Mouse (Mus musculus): ENCODE data around the gene Ccdc172.

Gene Ccdc172

DNA sequence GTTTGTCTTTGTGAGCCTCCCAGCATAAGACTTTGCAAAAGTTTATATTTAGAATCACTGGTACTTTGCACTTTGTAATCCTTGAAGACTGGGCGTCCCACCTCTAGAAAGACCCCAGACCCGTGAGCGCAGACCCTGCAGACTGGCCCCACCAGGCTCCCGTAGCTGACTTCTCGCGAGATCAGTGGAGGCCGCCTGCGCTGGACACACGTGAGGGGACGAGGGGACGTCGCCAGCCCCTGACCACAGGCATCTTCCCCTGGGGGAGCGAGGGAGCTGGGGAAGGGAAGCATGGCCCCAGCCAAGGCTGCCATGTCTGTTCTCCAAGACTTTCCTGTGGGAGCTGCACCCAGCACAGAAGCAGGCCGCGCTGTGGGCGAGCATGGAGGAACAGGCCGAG, at the start of gene Ccdc172:
Gene Ccdc172, plus strand, starts transcription at position 176 of the 400 bp plus-strand sequence.
- peak; percentile 91 for DNase-seq (ENCODE audit: low spot score)

DNA sequence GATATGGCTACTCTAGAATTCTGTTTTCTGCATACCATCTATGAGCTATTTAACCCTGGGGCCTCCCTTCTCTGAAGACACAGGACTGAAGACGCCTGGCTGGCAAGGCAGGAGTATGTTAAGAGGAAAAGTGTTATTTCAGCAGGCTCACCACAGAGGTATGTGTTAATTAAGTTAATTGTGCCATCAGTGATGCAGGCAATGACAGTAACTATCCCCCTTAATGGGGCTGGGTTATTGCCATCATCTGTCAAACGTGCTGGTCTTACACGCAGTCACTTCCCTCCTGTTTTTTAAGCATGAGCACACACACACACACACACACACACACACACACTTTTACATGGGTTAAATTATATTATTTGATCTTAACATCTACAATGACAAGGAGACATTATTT, 48.0 kb upstream of the Ccdc172 start:
- DNase-seq (ENCODE audit: low spot score), result no peak

DNA sequence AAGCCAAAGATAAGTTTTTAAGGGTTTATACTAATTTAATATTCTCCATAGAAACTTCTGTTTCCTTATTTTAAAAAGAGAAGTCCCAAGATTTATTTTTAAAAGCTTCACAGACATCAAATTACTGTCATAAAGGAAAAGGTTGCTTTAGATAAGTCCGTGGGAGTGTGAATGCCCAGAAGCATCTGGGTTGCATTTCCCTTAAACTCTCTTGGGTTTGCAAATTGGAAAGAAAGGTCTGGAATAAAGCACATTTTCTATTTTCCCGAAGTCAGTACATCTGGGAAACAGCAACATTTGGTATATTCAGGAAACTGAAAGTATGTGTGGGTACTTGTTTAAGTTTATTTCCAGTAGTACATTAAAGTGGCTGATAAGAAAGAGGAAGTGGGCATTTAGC, 43.5 kb upstream of the Ccdc172 start:
- no peak for DNase-seq (ENCODE audit: low spot score)

DNA sequence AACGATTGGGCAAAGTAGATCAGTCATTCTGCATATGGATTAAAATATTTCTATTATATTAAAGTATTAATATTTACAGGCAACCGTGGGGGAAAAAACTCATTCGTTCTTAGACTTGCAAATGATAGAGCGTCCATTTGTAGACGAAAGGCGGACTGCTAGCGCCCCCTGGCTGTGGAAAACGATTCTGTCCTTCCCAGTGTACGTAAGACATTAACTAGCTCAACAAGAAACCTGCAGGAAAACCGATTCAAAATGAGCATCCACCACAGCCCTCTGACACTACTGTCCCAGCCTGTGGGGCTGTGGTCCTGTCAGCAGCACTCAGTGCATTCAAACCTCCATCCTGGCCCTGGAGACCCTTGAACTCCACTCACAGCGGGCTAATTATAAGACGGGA, 42.4 kb upstream of the Ccdc172 start:
- DNase-seq (ENCODE audit: low spot score), result peak; percentile 76

DNA sequence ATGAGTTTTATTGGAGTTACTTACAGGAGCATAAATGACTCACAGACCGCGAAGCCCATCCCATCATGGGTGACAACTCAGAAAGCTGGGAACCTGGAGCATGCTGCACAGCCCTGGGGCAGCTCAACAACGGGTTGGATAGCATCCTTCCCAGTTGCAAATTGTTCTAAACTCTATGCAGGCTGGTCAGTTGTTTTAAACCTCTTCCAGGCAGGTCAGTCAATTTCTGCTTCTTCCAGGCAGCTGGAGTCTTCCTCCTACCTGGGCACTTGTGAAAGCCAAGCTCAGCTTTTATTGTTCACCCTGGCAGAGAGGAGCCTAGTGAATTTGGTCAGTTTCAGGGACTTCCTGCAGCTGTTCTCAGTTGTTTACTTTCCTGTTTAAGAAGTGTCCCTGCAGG, 37.5 kb upstream of the Ccdc172 start:
- no peak for DNase-seq (ENCODE audit: low spot score)

DNA sequence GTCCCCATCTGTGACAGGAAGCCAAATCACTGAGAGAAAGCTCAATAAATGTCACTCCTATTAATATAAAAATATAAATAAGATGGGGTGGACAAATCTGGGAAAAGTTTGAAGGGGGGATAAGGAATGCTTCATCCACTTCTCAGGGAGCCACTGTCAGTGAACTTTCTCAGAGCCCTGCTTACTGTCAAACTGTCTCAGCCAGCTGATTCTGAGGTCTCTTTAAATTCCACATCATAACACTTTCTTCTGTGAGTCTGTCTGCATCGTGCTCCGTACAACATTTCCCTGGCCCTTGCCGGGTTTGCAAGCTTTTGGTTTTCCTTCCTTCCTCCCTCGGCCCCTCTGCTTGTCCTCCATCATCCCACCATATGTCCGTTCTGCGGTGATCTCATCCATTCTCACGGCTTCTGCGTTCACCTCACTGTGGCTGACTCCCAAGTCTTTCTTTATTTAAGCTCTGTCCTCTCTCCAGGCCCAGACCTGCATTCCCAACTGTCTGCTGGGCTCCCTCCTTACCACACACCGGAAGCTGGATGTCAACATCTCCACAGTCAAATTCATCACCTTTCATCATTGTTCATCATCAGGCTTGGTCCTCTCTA, 29.3 kb upstream of the Ccdc172 start:
- no peak for DNase-seq (ENCODE audit: low spot score)

DNA sequence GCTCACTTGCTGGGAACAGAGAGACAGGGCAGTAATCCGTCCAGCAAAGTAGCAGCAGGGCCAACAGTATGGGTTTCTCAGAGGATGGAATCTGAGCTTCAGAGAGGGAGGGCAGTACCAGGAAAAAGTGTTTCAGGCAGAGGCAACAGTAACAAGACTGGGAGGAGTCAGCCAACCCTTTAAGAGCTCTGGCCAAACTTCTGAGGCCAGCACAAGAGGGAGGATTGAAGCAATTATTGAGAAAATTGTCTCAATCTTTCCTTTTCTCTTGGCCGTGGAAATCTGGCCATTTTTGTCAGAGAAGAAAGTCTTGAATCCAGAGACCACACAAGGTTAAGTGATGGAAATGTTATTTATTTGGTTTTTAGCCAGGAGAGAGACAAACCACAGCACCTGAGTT, 25.1 kb upstream of the Ccdc172 start:
- no peak for DNase-seq (ENCODE audit: low spot score)

DNA sequence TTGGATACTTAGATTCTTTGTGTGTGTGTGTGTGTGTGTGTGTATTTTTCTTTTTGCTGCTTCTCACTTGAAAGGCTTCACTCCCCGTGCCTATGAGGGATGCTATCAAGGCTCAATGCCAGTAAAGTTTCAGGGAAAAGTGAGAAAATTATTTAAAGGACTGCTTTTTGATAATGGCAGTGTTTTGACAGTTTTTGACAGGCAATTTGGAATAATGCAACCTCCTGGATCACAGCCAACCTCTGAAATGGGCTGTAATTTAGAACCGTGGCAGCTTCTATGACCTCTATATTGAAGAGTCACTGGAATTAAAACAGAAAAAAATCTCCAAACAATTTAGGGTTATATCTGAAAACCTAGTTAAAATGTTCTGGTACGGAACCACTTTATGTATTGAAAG, 14.7 kb upstream of the Ccdc172 start:
- no peak for DNase-seq (ENCODE audit: low spot score)

DNA sequence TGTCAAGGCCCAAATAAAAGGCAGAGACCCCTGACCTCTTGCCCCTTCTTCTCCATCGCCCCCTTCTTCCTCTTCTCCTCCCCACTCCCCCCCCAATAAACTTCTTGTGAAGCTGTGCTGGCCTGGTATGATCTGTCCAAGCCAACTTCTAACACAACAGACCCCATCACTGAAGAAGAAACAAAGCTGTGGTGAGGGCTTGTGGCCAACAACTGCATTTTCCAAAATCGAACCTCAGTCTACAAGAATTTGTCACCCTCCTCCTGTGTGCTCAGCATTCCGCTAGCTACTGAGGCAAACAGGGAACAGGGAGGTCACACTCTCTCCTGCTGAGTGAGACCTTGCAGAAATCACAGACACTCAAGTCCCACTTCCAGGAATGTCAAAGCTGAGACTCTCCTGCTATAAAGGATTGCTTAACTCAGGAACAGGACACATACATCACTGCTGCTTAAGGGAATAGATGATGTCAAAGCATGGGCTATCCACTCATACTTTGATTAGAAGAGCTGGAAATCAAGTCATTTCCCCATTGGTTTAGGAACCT, 12.3 kb upstream of the Ccdc172 start:
- no peak for DNase-seq (ENCODE audit: low spot score)

DNA sequence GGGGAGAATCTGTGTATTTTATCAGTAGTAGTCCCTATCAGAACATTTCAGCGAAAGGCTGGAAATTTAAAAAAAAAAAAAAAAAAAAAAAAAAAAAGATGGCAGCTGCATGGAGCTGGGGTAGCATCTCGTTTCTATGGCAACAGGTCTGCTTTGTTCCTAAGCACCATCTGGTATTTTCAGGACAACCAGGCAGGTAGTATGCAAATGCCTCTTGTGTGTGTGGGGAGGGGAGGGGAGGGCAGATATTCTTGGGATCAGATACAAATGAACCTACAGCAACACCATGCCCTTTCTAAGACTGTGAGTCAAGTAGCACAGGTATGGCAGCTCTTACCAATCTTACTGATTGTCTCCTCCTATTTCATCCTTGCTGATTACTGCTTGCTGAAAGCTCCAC, 11.7 kb upstream of the Ccdc172 start:
- DNase-seq (ENCODE audit: low spot score), result no peak

DNA sequence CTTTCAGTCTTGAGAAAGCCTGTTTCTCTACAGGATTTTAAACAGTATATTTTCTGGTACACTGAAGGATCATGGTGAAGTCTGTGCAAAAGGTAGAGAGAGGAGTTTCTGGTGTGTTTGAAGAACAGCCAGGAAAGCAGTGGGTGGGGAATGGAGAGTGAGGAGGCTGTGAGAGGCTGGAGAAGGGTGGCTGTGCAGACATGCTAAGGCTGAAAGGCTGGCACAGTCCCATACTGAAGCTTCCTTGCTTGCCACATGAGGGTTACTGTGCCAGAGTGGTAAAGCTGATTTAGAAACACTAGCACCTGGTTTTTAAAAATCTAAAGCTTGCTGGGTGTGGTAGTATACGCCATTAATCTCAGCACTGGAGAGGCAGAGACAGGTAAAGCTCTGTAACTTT, 9.9 kb downstream of the Ccdc172 start:
- DNase-seq (ENCODE audit: low spot score), result no peak

DNA sequence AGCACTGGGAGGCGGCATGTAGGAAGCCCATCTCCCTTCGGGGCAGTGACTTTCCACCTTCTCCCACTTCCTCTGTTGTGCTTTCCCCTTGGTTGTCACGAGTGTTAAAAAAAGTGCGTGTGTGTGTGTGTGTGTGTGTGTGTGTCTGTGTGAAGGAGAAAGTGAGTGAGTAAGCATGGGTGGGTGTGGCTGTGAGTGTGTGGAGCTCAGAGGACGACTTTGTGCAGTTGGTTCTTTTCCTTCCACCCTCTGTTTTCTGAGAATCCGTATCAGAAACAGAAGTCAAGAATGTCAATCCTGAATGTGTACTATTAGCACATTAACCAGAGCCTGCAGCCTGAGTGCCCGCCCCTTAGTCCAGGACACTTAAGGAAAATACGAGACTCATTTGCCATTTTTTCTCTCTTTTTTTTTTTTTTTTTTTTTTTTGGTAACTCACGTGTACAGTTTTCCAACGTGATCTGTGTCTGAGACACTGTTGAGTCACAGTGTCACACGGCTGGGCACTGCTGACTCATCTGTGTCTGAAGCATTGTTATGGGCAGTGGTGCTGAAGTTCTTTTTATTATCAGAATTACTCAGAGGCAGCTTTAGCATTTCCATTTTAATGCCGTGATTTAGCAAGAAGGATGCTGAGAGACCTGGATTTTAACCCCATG, 12.1 kb downstream of the Ccdc172 start:
- DNase-seq (ENCODE audit: low spot score), result no peak

DNA sequence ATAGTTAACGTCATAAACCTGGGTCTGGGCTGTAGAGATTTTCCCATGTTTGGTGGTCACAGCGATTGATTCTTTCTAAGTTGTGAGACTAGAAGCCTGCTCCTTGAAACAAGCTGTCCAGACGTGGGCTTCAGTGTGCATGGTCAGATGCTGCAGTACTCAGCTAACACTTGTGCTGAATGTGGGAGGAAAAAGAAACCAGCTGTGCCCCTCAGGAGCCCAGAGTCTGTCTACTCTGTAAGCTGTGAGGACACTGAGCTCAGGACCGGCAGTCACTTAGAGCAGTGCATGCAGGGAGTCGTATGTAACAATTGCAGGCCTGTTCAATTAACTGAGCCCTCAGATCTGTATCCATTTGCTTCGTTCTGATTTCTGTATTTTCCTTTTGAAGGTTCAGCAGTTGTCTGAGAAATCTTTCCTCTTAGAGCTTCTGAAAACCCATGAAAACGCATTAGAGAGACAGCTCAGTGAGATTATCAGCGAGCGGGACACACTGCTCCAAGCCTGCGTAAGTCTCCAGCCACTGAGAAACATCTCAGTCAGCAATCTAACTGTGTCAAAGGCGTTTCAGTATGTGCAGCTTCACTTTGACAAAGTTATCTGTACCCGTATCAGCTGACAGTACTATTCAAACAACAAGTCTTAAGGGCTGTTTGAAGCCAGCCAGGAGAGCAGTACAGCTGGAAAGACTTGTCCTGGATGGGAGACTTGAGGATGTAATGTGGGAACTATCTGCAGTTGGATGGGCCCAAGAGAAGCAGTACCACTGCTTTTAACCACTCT, 13.9 kb downstream of the Ccdc172 start:
- DNase-seq (ENCODE audit: low spot score), result no peak

DNA sequence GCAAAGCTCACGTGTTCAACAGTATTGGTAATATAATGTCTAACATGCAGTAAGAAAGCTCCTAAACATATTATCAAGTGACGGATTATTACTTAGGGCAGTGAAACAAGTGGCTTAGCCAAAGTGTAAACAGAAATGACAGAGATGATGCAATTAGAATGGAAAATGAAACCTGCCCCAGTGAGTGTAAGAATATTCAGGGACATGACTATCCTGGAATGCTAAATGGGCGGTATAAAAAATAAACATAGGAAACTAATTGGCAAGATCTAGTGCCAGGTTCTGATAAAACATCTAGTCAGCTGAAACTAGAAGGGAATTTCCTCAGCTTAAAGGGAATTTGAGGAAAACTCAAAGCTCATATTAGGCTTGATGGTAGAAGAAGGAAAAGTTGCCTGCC, 21.3 kb downstream of the Ccdc172 start:
- DNase-seq (ENCODE audit: low spot score), result no peak

DNA sequence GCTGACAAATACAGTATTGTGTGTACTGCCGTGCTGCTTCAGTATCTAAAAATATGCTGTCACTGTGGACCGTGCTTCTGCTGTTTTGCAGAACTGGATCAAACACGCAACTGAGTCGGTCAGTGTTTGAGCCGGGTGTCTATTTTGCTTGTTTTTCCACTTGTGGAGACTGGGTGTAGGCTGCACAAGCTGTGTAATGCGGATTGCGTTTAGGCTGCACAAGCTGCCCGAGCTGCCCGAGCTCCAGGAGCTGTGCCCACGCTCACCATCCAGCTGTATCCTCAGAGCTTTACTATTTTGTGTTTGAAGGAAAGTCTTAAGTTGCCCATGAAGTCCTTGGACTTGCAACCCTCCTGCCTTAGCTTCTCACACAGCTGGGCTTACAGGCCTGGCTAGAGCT, 24.9 kb downstream of the Ccdc172 start:
- no peak for DNase-seq (ENCODE audit: low spot score)

DNA sequence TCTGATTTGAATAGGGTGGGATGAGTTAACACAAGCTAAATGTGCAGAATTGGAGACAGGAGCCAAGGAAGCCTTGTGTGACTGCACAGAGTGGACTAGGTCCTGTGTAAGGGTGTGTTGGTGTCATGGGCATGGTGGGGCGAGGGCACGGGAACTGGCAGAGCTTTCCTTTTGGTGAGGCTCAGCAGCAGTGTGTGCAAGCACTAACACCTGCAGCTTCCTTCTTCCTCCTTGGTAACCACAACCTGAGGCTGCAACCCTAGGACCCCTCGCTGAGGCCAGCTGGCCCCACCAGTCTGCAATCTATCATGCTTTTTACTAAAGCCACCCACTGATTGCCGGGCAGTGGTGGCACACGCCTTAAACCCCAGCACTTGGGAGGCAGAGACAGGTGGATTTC, 28.6 kb downstream of the Ccdc172 start:
- no peak for DNase-seq (ENCODE audit: low spot score)

DNA sequence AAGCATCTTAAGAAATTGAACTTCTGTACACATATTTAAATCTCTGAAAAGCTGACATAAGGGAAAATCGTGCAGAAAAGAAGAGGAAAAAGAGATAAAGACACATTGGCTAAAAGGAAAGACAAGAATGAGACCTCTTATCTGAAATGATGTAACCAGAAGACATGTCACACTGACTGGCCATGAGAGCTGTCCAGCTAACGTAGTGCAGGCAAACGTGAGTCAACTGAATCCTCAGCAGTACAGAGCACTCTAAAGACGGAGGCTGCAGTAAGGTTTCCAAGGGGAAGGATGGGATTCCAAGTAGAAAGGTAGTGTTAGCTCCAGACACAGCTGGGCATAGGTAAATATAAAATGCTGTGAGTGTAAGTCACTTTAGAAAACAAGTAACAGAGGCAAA, 36.6 kb downstream of the Ccdc172 start:
- DNase-seq (ENCODE audit: low spot score), result no peak

DNA sequence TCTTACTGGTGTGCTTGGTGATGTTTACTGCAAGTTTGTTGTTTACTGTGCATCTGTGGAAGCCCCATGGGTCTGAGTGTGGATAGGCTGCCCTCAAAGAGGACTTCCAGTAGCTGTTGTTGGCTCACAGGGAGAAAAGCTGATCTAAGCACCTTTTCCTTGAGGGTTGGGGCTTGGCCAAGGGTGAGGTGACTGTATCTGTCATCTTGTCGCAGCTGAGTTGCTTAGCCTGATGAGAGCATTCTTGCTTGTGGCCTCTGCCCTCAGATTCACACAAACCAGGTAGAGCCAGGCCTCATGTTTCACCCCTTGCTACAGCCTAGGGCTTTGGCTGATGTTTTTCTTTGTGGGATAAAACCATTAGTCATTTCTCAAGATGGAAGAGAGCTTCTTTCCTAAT, 38.7 kb downstream of the Ccdc172 start:
- no peak for DNase-seq (ENCODE audit: low spot score)

DNA sequence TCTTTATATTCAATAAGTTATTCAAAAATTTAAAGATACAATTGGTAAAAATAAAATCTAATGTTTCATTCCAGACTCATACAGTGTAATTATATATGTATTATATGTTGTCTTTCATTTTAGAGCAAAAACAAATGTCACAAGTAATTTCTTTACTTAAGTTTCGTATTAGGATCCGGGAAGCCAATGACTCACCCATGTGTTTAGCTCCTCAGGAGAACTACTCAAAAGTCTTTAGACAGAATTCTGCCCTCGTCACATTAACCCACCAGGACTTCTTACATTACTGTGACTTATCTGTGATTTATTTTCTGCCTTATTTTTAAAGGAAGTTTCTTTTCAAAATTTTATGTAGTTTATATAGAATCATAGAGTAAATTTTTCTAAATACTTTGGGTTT, 39.1 kb downstream of the Ccdc172 start:
- no peak for DNase-seq (ENCODE audit: low spot score)

DNA sequence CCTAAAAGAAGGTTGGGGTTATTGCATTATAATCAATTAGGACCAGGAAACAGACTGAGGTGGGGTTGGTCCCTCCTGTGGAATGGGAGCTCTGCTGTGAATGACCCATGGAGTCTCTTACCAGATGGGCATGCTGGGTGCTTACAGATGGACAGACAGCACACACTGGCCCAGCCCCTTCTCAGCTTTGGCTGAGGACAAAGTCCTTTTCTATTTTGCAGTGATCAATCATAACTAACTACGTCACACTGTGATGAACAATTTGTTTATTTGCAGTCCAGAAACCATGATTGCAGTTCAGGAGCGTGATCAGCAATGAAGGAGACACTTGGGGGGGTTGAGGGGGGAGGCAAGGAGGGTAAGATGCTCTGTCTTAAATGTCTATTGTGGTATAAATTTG, 43.2 kb downstream of the Ccdc172 start:
- DNase-seq (ENCODE audit: low spot score), result no peak

DNA sequence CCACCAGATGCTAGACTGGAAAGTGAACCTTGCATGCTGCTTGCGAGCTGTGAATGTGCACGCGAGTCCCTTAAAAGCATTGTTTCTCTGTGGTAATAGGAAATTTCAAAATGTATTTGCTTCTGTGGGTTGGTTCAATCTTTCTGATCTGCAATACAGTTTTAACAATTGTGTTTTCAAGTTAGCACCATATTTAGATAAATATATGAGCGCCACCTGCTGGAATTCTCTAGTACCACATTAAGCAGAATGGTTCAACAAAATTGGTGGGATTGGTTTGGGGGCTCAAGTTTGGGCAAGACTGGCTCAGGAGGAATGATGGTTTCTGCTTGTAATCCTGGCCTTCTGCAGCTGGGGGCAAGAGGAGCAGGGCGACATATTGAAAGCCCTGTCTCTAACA, 46.6 kb downstream of the Ccdc172 start:
- DNase-seq (ENCODE audit: low spot score), result no peak

DNA sequence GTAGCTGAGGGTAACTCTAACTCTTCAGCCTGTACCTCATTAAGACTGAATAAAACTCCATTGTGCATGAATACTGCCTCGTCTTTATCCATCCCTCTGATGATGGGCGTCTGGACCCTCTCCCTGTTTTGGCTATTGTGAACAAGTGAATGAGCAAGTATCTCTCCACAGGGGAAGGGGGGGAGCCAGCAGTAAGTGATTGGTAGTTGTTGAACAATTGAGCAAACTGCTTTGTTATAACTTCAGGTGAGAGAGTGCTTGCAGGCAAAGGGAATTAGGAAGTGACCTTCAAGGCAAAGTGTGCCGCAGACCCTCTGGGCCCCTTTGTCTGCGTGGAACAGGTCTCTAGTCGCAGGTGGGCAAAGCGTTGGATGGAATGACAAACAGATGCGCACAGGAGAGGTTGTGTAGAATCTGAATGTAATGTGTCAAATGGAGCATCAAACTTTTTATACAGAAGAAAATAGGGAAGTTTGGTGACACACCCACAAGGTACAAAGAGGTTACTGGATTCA, 50.6 kb downstream of the Ccdc172 start:
- DNase-seq (ENCODE audit: low spot score), result no peak

DNA sequence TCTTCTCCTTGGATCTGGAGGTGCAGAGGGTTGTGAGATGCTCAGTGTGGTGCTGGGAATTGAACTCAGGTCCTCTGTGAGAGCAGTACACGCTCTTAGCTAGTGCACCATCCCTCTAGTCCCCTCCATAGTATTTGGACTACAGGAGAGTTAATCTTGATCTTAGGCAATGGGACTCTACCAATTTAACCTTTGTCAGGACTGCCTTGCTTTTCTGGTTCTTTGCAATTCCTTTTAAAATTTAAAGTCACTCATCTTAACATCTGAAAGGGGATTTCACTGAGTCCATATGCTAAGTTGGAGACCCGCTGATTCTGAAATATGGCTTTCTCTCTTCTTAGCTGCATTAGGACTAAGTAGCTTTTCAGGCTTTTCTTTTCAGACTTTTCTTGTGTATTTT, 59.8 kb downstream of the Ccdc172 start:
- no peak for DNase-seq (ENCODE audit: low spot score)

All from testis, postnatal 14 days (tissue).